Mouse (Mus musculus) myocyte (in vitro differentiated cells): Measurements from ENCODE around the gene Acadsb.

Source experiments
- CEBPB ChIP-seq: IDR thresholded peaks from 2 replicates; pipeline ENCODE4 v1.6.1; 2011; ENCODE audit warnings: mild to moderate bottlenecking, moderate library complexity; ENCODE audit not compliant: poor library complexity, insufficient read depth, severe bottlenecking
- E2F4 ChIP-seq: IDR thresholded peaks from one replicate; pipeline ENCODE4 v1.6.1; 2011; ENCODE audit warnings: mild to moderate bottlenecking, control low read depth, moderate library complexity; ENCODE audit not compliant: insufficient read depth
- MAX ChIP-seq: IDR thresholded peaks from one replicate; pipeline ENCODE4 v1.6.1; 2011; ENCODE audit warnings: low read depth, mild to moderate bottlenecking, control low read depth
- POLR2A ChIP-seq: IDR thresholded peaks from one replicate; pipeline ENCODE4 v1.6.1; 2011; ENCODE audit warnings: low read depth, mild to moderate bottlenecking, control low read depth, moderate library complexity; ENCODE audit not compliant: insufficient read length
- REST ChIP-seq: IDR thresholded peaks from one replicate; pipeline ENCODE4 v1.6.1; 2011; ENCODE audit warnings: mild to moderate bottlenecking, control low read depth, moderate library complexity; ENCODE audit not compliant: insufficient read depth, insufficient read length
- SRF ChIP-seq: IDR thresholded peaks from one replicate; pipeline ENCODE4 v1.6.1; 2011; ENCODE audit warnings: low read depth; ENCODE audit not compliant: control insufficient read depth, insufficient read length
- TCF12 ChIP-seq: IDR thresholded peaks from one replicate; pipeline ENCODE4 v1.6.1; 2011; ENCODE audit warnings: mild to moderate bottlenecking, control low read depth; ENCODE audit not compliant: poor library complexity, insufficient read depth, severe bottlenecking

DNA sequence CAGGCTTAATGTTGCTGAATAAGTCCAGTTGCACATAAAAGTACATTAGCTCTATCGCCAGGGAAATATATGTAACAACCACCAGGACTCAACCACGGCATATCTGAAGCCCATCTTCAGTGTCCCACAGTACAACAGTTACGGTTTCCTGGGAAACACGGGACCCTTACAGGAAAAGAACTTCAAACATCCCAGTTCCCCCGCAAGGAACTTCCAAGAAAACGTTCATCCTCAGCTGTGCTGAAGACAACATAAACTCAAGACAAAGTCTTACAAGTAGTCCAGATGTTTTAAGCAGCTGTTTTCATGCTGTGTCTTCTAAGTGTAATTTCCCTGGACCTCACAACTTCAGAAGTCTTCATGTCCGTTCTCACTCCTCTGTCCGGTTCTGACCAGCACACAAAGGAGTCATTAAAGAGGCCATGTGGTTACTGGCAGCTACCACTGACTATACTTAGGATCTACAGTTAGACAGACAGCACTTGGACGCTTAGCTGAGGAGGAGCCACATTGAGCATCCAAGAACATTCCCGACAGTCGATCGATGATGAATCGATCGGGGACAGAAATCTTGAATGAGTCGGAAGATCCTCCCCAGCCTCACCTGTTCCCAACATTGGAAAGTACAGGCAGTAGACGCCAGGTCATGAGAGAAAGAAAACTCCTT, 947 bp upstream of the Acadsb start:
- TF ChIP-seq POLR2A (no peak), E2F4 (no peak), SRF (no peak), MAX (no peak), TCF12 (no peak), CEBPB (no peak), REST (no peak)
